ENCODE assay signal across 8 mouse cellular contexts in genomic region chr13:59840429-59841169, GRCm38 (mm10). TPM values are rescaled to one million over a fixed set of nuclear protein-coding genes. Genes with fewer than 3 reads are reported as not detected.
DNase-seq lines count a peak whose midpoint lies in the region; ATAC-seq and TF ChIP-seq lines count a peak whose summit lies in the region.

No protein-coding gene starts in this region.

- H3K27me3 ChIP-seq in forebrain, embryonic 16.5 days (replicated peaks; ENCODE audit: control insufficient read depth, insufficient read depth, low read length), result no peaks in the 10 kb centered on the region
- H3K27me3 ChIP-seq in hindbrain, embryonic 13.5 days, result no peaks in the 10 kb centered on the region
- H3K27me3 ChIP-seq in megakaryocyte, embryonic 14.5 days (replicated peaks), result peaks cover 9% of the 10 kb centered on the region

- ATAC-seq in forebrain, embryonic 16.5 days, result peak; percentile 73
- peak; percentile 49; the same call in 1 of the 2 replicates for ATAC-seq in hindbrain, embryonic 13.5 days (ENCODE audit: low FRiP score)

- WGBS in forebrain, embryonic 16.5 days, result 75% methylated on average over 11 of the region's 11 CpGs
- WGBS in hindbrain, embryonic 13.5 days, result 81% methylated on average over 11 of the region's 11 CpGs

- H3K27ac ChIP-seq in forebrain, embryonic 16.5 days (ENCODE audit: low read length), result no peak overlapping the region
- H3K27ac ChIP-seq in hindbrain, embryonic 13.5 days, result no peak overlapping the region
- H3K27ac ChIP-seq in left cerebral cortex, adult 2 months, result no peak overlapping the region

- no peak overlapping the region for H3K9ac ChIP-seq in forebrain, embryonic 16.5 days (replicated peaks; ENCODE audit: low read depth, low read length)
- H3K9ac ChIP-seq in hindbrain, embryonic 13.5 days, result no peak overlapping the region

- no peak overlapping the region for H3K4me2 ChIP-seq in forebrain, embryonic 16.5 days (ENCODE audit: low read length)
- H3K4me2 ChIP-seq in hindbrain, embryonic 13.5 days, result no peak overlapping the region

- H3K9me3 ChIP-seq in forebrain, embryonic 16.5 days (ENCODE audit: control insufficient read depth, low read length), result no peaks in the 10 kb centered on the region
- no peaks in the 10 kb centered on the region for H3K9me3 ChIP-seq in hindbrain, embryonic 13.5 days
- H3K9me3 ChIP-seq in megakaryocyte, embryonic 14.5 days, result no peaks in the 10 kb centered on the region

- TF ChIP-seq CTCF in left cerebral cortex, adult 2 months (IDR thresholded peaks at IDR 0.05), result peak; percentile 97

- no peak overlapping the region for H3K4me3 ChIP-seq in forebrain, embryonic 16.5 days (replicated peaks; ENCODE audit: low read length)
- H3K4me3 ChIP-seq in hindbrain, embryonic 13.5 days, result no peak overlapping the region
- H3K4me3 ChIP-seq in left cerebral cortex, adult 2 months, result no peak overlapping the region
- H3K4me3 ChIP-seq in megakaryocyte, embryonic 14.5 days (replicated peaks), result peak overlapping the region; percentile 62

- no peaks in the 10 kb centered on the region for H3K4me1 ChIP-seq in forebrain, embryonic 16.5 days (replicated peaks; ENCODE audit: control insufficient read depth, insufficient read depth, low read length)
- H3K4me1 ChIP-seq in hindbrain, embryonic 13.5 days (replicated peaks), result no peaks in the 10 kb centered on the region
- peaks cover 56% of the 10 kb centered on the region for H3K4me1 ChIP-seq in megakaryocyte, embryonic 14.5 days

- DNase-seq in NIH3T3 (ENCODE audit: low read depth), result peak; percentile 88
- DNase-seq in c-Kit-positive CD71-positive TER-119-positive erythroid progenitor cells, embryonic 14.5 days (ENCODE audit: low spot score), result peak; percentile 91
- peak; percentile 78 to 81 for DNase-seq in left cerebral cortex, adult 2 months (ENCODE audit: extremely low spot score in 1 of 2, low spot score in 2 of 2)
- peak; percentile 82 for DNase-seq in right cerebral cortex, postnatal 14 days
- DNase-seq in urinary bladder, postnatal 25 days (ENCODE audit: low spot score), result peak; percentile 66

- intact Hi-C loops in left cerebral cortex, adult 2 months (cut with DNase I), result loop anchor here (5.0 to 10.0 kb wide), 4 partner anchors 337 to 1203 kb away; partner anchors contain the start of genes Dapk1 and Gas1

- H3K36me3 ChIP-seq in forebrain, embryonic 16.5 days (ENCODE audit: control insufficient read depth, insufficient read depth), result no peaks in the 10 kb centered on the region
- H3K36me3 ChIP-seq in hindbrain, embryonic 13.5 days, result no peaks in the 10 kb centered on the region
- no peaks in the 10 kb centered on the region for H3K36me3 ChIP-seq in megakaryocyte, embryonic 14.5 days (replicated peaks; ENCODE audit: low read length)

RNA-seq across cellular contexts. Expression of gene Tut7, which starts 17.7 kb away (rescaled TPM):
- 57.7 and 65.1 TPM in 2 replicates for polyA plus RNA-seq in forebrain, embryonic 16.5 days (2015; fragmentation: Nextera tagmentation; extraction: Ambion mirVana)
- 51.5 and 53.1 TPM in 2 replicates for polyA plus RNA-seq in hindbrain, embryonic 13.5 days (2015; fragmentation: Nextera tagmentation; extraction: Ambion mirVana)
- total RNA-seq in left cerebral cortex, adult 2 months (2021), result 10 to 100 TPM; 61.1 to 66.0 TPM
- 4.3 and 11.4 TPM in 2 replicates for polyA plus RNA-seq in megakaryocyte, embryonic 14.5 days (2012; ENCODE audit: insufficient read depth, low replicate concordance)

RNA-seq across cellular contexts. Expression of gene Gm49354, which starts 58.6 kb away (rescaled TPM):
- polyA plus RNA-seq in forebrain, embryonic 16.5 days (2015; fragmentation: Nextera tagmentation; extraction: Ambion mirVana), result not detected in 2 replicates
- polyA plus RNA-seq in hindbrain, embryonic 13.5 days (2015; fragmentation: Nextera tagmentation; extraction: Ambion mirVana), result not detected in 2 replicates
- total RNA-seq in left cerebral cortex, adult 2 months (2021), result not detected
- polyA plus RNA-seq in megakaryocyte, embryonic 14.5 days (2012; ENCODE audit: insufficient read depth, low replicate concordance), result 8.0 and 26.4 TPM in 2 replicates
